Mouse (Mus musculus) frontal cortex, postnatal 10 days (tissue): ENCODE measurements around the gene Bcdin3d.

ENCODE experiments used
- DNase-seq, 2 experiments: peaks; one replicate each; pipeline ENCODE4 v3.0.0; 2022; ENCODE audit warnings: low spot score in 2 of 2, mixed read lengths in 1 of 2

The Bcdin3d gene

DNA sequence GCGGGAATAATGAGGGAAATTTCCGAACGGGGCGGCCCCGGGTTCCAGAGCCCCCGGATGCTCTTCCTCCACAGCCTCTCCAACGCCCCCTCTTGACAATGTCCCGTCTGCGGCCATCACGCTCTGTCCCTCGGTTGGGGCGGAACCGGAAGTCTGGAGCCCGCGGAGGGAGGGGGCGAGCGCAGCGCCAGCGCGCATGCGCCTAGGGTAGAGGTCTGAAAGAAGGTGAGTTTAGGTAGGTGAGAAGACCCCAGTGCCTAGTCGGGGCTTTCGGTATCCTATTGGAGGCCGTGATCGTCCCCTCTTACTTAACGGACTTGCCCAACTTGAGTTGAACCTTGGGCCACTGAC lies at the start of gene Bcdin3d:
TSS of gene Bcdin3d (minus strand) at position 155 of the 351 bp plus-strand sequence.
- peak; percentile 78 to 85 for DNase-seq

DNA sequence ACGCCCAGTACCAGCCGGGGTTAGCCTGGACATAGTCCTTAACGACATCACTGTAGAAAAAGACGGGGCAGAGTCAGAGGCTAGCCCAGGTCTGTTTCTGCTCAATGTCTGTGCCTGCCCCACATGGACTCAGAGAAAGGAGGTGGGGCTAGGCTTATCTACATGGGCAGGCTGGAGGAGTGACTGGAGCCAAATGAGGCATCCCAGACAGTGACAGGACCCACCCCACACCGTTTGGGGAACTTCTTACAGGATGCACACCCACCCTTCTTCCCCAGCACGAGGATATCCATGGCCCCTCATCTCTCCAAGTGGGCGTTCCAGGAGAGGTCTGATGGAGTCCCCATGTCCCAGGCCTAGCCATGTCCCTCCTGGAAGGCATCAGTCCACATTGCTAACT lies 45.8 kb upstream of the Bcdin3d start:
- no peak for DNase-seq

DNA sequence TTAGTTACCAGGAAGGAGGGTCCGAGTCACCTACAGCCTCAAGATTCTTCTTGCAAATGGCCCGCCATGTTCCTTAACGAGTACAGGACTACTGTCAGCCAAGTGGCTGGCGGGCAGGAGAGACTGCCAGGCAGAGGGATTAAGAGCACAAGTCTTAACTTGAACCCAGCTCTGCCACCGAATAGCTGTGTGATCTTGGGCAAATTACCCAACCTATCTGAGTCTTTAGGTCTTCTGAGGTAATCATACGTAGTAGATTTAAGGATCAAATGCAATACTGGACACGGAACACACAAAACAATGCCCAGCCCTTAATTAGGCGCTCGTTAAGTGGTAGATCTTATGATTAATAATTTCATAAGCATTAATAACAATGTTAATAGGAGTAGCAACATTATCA lies 45.1 kb upstream of the Bcdin3d start:
- DNase-seq, result no peak

DNA sequence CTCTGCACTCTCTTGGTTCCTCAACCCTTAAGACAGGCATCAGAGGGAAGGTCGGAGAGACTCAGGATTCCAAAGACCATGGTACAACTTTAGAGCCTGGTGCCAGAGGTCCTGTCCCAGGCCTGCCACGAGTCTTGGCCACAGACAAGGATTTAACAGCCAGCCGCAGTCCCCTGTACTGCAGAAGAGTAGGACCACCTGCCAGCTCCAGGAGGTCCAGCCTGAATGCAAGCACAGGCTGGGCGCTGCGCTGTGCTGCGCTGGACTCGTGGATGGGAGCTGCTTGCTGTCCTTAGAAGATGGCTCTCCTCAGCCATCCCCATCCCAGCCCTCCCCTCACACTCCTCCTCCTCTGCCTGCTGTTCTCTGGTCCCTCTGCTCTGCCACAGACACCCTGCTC lies 43.2 kb upstream of the Bcdin3d start:
- DNase-seq, result no peak

- no peak for DNase-seq
These were observed 42.2 kb upstream of the Bcdin3d start for GRCm38 (mm10) chr15:99516715-99517114.

- DNase-seq, result no peak
These were observed 37.4 kb upstream of the Bcdin3d start for GRCm38 (mm10) chr15:99511797-99512525.

GRCm38 (mm10) chr15:99510621-99511020 lies 36.1 kb upstream of the Bcdin3d start:
- no peak for DNase-seq

- no peak for DNase-seq
These were observed 35.3 kb upstream of the Bcdin3d start for GRCm38 (mm10) chr15:99509840-99510239.

DNA sequence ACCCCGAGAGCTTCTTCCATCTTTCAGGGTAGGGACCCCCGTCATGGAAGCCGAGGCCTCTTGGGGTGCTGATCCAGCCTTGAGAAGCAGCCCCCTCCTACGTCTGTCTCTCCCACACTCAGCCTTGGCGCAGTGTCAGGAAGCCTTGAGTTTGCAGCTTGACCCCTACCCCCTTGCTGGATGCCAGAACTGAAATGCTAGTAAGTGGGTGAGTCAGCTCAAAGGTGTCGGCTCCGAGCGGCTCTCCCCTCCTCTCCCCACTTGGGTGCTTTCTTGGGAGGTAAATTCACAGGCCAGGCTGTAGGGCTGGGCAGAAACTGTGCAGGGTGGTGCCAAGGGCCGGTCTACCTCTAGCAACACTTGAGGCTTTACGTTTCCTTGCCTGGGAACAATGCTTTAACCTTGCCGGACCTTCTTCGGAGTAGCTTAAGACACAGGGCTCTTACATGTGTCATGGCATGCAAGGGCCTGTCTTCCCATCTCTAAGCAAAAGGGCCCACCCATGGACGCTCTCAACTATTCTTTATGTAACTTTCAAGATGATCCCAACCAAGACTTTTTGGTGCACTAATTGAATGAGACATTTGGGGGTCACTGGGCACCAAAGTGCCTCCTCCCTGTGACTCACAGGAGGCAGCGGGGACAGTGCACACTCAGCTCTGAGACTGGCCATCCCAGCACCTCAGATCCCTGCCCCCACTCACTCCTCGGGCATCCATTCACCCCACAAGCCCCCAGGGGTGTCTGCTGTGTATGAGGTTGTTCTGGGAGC lies 31.0 kb upstream of the Bcdin3d start:
- DNase-seq, result no peak

GRCm38 (mm10) chr15:99503256-99503655 lies 28.7 kb upstream of the Bcdin3d start:
- DNase-seq, result no peak

DNA sequence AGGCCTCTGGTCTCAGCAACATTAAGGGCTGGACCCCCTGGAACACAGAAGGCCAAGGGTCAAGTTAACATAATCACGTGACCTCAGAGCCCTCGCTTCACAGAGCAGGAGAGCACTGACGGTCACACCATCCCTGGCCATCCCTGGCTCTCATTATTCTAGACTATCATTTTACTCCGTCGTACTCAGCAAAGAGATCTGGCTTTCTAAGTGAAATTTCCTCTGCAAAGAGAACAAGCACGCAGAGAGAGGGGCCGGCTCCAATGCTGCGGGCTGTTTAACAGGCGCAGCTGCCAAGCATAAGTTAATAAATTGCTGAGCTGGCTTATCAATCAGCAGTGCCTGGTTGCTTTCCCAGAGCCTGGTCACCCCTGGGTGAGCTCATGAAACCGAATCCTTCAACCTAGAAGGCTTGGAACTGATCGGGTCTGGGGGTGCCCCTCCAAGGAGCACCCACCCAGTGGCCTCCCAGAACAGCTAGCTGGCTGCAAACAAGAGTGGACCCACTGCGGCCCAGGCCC lies 27.8 kb upstream of the Bcdin3d start:
- DNase-seq, result no peak

GRCm38 (mm10) chr15:99501292-99502260 lies 27.0 kb upstream of the Bcdin3d start:
- DNase-seq, result peak; percentile 33 to 44

GRCm38 (mm10) chr15:99500320-99500719 lies 25.8 kb upstream of the Bcdin3d start:
- DNase-seq, result no peak

- no peak for DNase-seq
These were observed 25.2 kb upstream of the Bcdin3d start for GRCm38 (mm10) chr15:99499726-99500125.

- no peak for DNase-seq
These were observed 24.3 kb upstream of the Bcdin3d start for GRCm38 (mm10) chr15:99498781-99499180.

- DNase-seq, result no peak
These were observed 23.8 kb upstream of the Bcdin3d start for GRCm38 (mm10) chr15:99498356-99498755.

DNA sequence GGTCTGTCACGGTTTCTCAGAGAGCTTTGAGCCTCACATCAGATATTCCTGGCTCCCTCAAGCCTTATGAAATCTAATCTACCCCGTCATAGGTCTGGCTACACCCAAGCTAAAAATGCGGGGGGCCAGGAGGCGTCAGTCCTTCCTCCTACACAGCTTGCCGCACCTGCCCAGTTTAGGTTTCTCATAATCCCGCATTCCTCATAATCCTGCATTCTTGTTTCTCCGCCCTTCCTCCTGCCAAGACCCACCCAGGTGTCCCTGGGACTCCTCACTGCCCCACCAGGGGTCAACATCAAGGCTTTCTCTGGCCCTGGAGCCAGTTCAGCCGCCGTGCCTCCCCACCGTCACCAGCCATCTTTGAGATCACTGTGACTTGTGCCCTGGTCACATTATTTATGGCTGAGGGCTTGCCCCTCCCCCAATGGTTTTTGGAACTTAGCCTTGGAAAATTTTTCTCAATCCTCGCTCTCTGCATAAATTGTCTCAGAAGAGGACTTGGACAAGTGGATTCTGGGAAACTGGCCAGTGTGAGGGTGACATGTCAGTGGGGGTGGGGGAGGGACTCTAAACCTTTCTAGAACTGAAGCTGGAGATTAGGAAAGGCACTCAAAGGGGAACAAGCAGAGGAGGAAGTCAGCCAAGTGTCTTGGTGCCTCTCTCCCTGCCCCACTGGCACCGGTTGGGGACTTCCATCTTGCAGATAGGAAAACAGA lies 23.2 kb upstream of the Bcdin3d start:
- peak; percentile 44 to 45 for DNase-seq

- peak in 1 of 2 experiments; percentile 48 for DNase-seq
These were observed 22.5 kb upstream of the Bcdin3d start for GRCm38 (mm10) chr15:99497061-99497460.

- DNase-seq, result no peak
These were observed 10.2 kb upstream of the Bcdin3d start for GRCm38 (mm10) chr15:99484745-99485144.

GRCm38 (mm10) chr15:99475814-99476213 lies 1.3 kb upstream of the Bcdin3d start:
- no peak for DNase-seq
